Mouse (Mus musculus): ENCODE results near the gene Myo1d.

Gene Myo1d

GRCm38 (mm10) chr11:80622233-80623037 is 157.4 kb downstream of the Myo1d start:
- in situ Hi-C loops (cut with MboI) = no loop called here

GRCm38 (mm10) chr11:80614949-80615725 is 164.7 kb downstream of the Myo1d start:
- in situ Hi-C loops (cut with MboI) = no loop called here

GRCm38 (mm10) chr11:80614418-80614817 is 165.4 kb downstream of the Myo1d start:
- in situ Hi-C loops (cut with MboI) = no loop called here

DNA sequence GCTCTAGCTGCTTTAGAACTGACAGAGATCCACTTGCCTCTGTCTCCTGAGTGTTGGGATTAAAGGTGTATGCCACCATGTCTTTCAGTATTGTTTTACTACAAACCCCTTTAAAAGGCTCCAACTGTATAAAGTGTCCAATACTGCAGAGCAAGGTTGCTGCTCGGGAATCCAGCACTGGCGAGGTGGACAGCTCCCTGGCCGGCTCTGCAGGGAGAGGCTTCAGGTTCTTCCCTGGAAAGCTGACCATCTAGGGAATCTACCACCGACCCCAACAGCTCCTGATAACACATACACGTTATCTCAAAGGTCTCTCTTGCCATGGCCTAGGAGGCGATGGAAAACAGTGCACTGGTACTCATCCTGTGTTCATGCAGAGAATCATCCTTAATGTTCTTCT is 166.3 kb downstream of the Myo1d start:
- in situ Hi-C loops (cut with MboI) = no loop called here

GRCm38 (mm10) chr11:80602707-80603441 is 177.0 kb downstream of the Myo1d start:
- in situ Hi-C loops (cut with MboI) = no loop called here

DNA sequence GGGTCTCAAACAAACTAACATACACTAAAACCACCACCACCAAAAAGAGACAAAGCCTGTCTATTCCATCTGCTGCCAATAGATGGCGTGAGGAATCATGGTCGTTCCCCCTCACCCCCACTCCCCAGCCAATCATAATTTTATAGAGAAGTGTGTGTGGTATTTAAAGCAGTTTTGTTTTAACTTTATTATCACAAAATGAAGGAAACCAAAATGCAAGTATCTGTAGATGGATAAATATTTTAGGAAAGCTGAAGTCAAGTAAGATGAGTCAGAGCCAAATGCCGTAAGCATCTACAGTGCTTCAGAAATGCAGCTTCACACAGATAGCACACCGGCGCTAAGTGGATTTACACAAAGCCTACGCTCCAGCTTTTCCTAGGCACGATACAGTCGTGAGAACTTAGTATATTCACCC is 177.8 kb downstream of the Myo1d start:
- in situ Hi-C loops (cut with MboI) = no loop called here

- in situ Hi-C loops (cut with MboI) = no loop called here
These were observed 178.6 kb downstream of the Myo1d start for GRCm38 (mm10) chr11:80601040-80601864.

DNA sequence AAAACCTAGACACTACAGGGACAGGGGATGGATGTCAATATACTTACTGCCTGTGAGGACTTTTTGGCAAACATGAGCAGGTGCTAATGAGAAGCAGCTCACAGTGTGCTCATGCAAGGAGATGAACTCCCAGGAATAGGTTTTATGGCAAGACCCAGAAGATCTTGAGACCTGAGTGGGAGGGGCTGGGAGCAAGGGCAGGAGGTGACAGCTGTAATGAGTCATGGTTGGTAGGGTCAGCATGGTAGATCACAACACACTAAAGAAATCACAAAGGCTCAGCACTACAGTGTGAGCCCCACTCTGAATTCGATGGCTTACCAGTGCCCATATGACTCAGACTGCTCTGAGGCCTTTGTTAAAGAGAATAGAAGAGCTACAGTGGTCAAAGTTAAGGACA is 184.3 kb downstream of the Myo1d start:
- in situ Hi-C loops (cut with MboI) = no loop called here

- in situ Hi-C loops (cut with MboI) = no loop called here
These were observed 190.4 kb downstream of the Myo1d start for GRCm38 (mm10) chr11:80589387-80589786.

DNA sequence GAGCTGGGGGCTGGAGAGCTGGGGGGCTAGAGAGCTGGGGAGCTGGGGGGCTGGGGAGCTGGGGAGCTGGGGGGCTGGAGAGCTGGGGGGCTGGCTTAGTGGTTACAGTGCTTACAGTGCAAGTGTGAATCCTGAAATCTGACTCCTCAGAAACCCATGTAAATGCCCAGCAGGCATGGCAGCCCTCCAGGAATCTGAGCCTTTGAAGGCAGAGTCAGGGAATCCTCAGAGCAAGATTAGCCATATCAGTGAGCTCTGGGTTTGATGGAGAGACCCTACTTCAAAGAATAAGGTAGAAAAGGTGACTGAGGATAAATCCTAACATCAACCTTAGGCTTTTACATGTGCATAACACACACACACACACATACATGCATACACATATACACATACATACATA is 194.1 kb downstream of the Myo1d start:
- in situ Hi-C loops (cut with MboI) = no loop called here

DNA sequence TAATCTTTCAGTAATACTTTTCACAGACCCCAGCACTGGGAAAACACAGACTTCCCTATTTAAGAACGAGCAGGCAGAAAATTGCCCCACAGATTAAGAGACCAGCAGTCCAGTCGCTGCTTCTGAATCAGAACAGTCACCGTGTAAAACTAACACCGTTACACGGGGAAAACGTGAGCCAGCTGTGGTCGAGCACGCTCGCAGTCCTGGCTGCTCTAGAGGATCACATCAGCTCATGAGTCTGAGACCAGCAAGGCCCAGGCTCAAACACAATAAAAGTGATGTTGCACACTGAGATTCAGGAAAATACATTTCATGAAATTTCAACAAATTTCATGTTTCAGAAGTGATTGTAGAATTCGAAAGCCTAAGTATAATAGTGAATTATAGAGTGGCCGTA is 194.6 kb downstream of the Myo1d start:
- in situ Hi-C loops (cut with MboI) = no loop called here

DNA sequence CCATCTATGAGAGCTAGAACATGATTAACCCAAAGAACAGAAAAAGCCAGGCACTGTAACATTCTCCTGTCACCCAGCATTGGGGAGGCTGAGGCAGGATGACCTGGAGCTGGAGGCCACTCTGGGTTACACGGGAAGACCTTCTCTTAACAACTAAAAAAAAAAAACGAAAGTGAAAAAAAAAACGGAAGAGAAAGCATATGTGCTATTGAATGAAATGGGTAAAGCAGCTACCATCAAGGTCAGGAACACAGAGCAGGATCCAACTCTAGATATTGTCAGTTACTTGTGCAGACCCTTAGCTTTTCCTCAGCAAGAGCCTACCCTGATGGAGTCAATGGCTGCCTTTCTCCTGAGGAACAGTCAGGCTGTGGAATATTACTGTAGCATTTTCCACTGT is 199.3 kb downstream of the Myo1d start:
- in situ Hi-C loops (cut with MboI) = no loop called here

GRCm38 (mm10) chr11:80577747-80578640 is 201.8 kb downstream of the Myo1d start:
- in situ Hi-C loops (cut with MboI) = no loop called here

- in situ Hi-C loops (cut with MboI) = no loop called here
These were observed 204.0 kb downstream of the Myo1d start for GRCm38 (mm10) chr11:80575794-80576193.

- in situ Hi-C loops (cut with MboI) = no loop called here
These were observed 213.5 kb downstream of the Myo1d start for GRCm38 (mm10) chr11:80566286-80566685.

GRCm38 (mm10) chr11:80564975-80565965 is 214.6 kb downstream of the Myo1d start:
- in situ Hi-C loops (cut with MboI) = no loop called here

GRCm38 (mm10) chr11:80562479-80562878 is 217.3 kb downstream of the Myo1d start:
- in situ Hi-C loops (cut with MboI) = no loop called here

GRCm38 (mm10) chr11:80560770-80561169 is 219.1 kb downstream of the Myo1d start:
- in situ Hi-C loops (cut with MboI) = no loop called here

DNA sequence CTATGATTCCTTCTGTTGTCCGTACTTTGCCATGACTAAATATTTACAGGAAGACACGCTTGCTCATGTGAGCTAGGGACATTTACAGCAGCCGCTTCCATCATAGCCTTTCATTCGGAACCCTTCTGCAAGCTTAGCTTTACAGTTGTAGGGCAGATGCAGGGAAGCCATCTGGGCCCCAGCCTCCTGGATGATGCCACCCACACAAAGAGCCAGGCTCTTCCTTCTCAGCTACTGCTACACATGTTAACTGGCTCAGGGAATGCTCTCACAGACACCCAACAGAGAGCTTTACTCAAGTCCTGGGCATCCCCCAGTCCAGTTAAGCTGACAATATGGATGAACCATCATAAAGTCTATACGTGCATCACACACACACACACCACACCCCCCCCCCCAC is 224.4 kb downstream of the Myo1d start:
- in situ Hi-C loops (cut with MboI) = no loop called here

Data from mature B cell (primary cell).